ENCODE assay signal across 25 mouse cellular contexts in the genomic region with DNA sequence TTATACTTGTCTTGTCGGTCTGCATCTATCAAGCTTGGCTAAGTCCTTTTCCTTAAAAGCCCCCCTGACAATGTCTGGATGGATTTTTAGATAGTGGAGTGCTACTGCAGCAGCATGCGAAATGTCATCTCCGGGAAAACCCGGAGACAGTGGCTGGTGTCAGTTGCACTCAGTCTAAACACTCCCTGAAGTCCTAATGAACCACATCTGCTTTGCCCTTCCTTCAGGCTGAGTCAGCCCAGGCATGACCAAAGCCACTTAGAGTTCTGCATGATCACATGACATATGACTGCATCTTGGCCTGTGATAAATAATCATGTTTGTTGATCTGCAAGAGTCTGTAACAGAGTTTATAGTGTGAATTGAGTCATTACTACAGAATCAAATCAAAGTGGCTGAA.
DNase-seq lines count a peak whose midpoint lies in the region; ATAC-seq lines count a peak whose summit lies in the region.
"Had no signal": no experiment of that assay in that cellular context is flagged by ENCODE, and none has a peak within 500 bp of the region (broad histone marks: within the 10 kb centered on the region; RNA-seq: fewer than 3 reads in every experiment).

No protein-coding gene starts in this region.

- no peak overlapping the region for H3K9ac ChIP-seq in embryonic facial prominence, embryonic 14.5 days (ENCODE audit: low read depth, low read length)
- H3K9ac ChIP-seq: embryonic facial prominence, embryonic 13.5 days; forebrain, postnatal 0 days; heart, embryonic 12.5 days; heart, embryonic 15.5 days; hindbrain, embryonic 13.5 days; intestine, embryonic 15.5 days had no signal

- WGBS in embryonic facial prominence, embryonic 14.5 days: 45% methylated on average over 4 of the region's 4 CpGs

- H3K27ac ChIP-seq in embryonic facial prominence, embryonic 14.5 days (replicated peaks; ENCODE audit: low read depth, low read length): no peak overlapping the region
- H3K27ac ChIP-seq: embryonic facial prominence, embryonic 13.5 days; gastrocnemius, adult 2 months; heart, embryonic 15.5 days; hindbrain, embryonic 10.5 days; hindbrain, embryonic 13.5 days; intestine, embryonic 15.5 days had no signal

- peak; percentile 4 for DNase-seq in adrenal gland, adult 2 months
- DNase-seq in adrenal gland, postnatal 4 days (ENCODE audit: low spot score in 2 of 2): no peak
- peak; percentile 19 for DNase-seq in retina, postnatal 1 day
- no peak for DNase-seq in retina, embryonic 14.5 days (ENCODE audit: low spot score)
- peak; percentile 7 for DNase-seq in embryonic facial prominence, embryonic 14.5 days (ENCODE audit: low spot score)
- DNase-seq in urinary bladder, adult 18-20 months (ENCODE audit: low spot score in 2 of 2): no peak
- DNase-seq: adrenal gland, adult 8-10 months; adrenal gland, postnatal 25 days; cerebellum, adult 18-20 months; cerebellum, adult 9-10 months; cerebellum, postnatal 14 days; forebrain, postnatal 0 days; gastrocnemius, adult 2 months; gastrocnemius, postnatal 14 days; heart, postnatal 10 days; heart, postnatal 36 days had no signal

- no peaks in the 10 kb centered on the region for H3K9me3 ChIP-seq in embryonic facial prominence, embryonic 14.5 days (ENCODE audit: control insufficient read depth, low read length)
- H3K9me3 ChIP-seq: embryonic facial prominence, embryonic 13.5 days; heart, embryonic 12.5 days; heart, embryonic 15.5 days; hindbrain, embryonic 10.5 days; hindbrain, embryonic 13.5 days; intestine, embryonic 15.5 days had no signal

- H3K4me3 ChIP-seq in embryonic facial prominence, embryonic 14.5 days (ENCODE audit: low read depth, low read length): no peak overlapping the region
- H3K4me3 ChIP-seq: embryonic facial prominence, embryonic 13.5 days; gastrocnemius, adult 2 months; heart, embryonic 12.5 days; heart, embryonic 15.5 days; hindbrain, embryonic 10.5 days; hindbrain, embryonic 13.5 days; intestine, embryonic 15.5 days had no signal

- H3K4me1 ChIP-seq in embryonic facial prominence, embryonic 14.5 days (ENCODE audit: control insufficient read depth, insufficient read depth, low read length): 0 out of 2 replicates have a peak, but pooled peaks cover 3% of the 10 kb centered on the region
- H3K4me1 ChIP-seq: heart, embryonic 12.5 days; heart, embryonic 15.5 days; hindbrain, embryonic 13.5 days; intestine, embryonic 15.5 days had no signal

- ATAC-seq in embryonic facial prominence, embryonic 14.5 days (ENCODE audit: low read depth): no peak
- ATAC-seq: forebrain, embryonic 14.5 days; forebrain, postnatal 0 days; hindbrain, embryonic 16.5 days; intestine, embryonic 15.5 days had no signal

- no peak overlapping the region for H3K4me2 ChIP-seq in embryonic facial prominence, embryonic 14.5 days (ENCODE audit: low read depth, low read length)
- H3K4me2 ChIP-seq: embryonic facial prominence, embryonic 13.5 days; heart, embryonic 12.5 days; heart, embryonic 15.5 days; hindbrain, embryonic 13.5 days; intestine, embryonic 15.5 days had no signal

- H3K27me3 ChIP-seq in embryonic facial prominence, embryonic 14.5 days (replicated peaks; ENCODE audit: control insufficient read depth, insufficient read depth, low read length): no peaks in the 10 kb centered on the region
- H3K27me3 ChIP-seq: embryonic facial prominence, embryonic 13.5 days; heart, embryonic 12.5 days; heart, embryonic 15.5 days; hindbrain, embryonic 13.5 days; intestine, embryonic 15.5 days had no signal

- no peaks in the 10 kb centered on the region for H3K36me3 ChIP-seq in embryonic facial prominence, embryonic 14.5 days (ENCODE audit: control insufficient read depth, insufficient read depth, low read length)
- H3K36me3 ChIP-seq: embryonic facial prominence, embryonic 13.5 days; G1E; heart, embryonic 12.5 days; heart, embryonic 15.5 days; hindbrain, embryonic 10.5 days; hindbrain, embryonic 13.5 days; intestine, embryonic 15.5 days had no signal

Comparison
In these comparisons a context has a peak if more than half of its experiments do, and no peak if none do; other contexts are left out.
1. DNase-seq: peak in adrenal gland, adult 2 months (single experiment), retina, postnatal 1 day (single experiment) and embryonic facial prominence, embryonic 14.5 days (single experiment); none in adrenal gland, postnatal 4 days (0 of 2), retina, embryonic 14.5 days (single experiment) and urinary bladder, adult 18-20 months (0 of 2).